Mouse (Mus musculus) 416B (cell line): Measurements from ENCODE around the gene 4930469K13Rik.

Source experiments
- DNase-seq: peaks from one replicate; pipeline ENCODE4 v3.0.0; 2011; ENCODE audit warnings: low read depth

Gene 4930469K13Rik

GRCm38 (mm10) chr11:33938561-33939274 is 159.6 kb downstream of the 4930469K13Rik start:
- DNase-seq = peak; percentile 93

GRCm38 (mm10) chr11:33937641-33938040 is 160.7 kb downstream of the 4930469K13Rik start:
- DNase-seq = no peak

DNA sequence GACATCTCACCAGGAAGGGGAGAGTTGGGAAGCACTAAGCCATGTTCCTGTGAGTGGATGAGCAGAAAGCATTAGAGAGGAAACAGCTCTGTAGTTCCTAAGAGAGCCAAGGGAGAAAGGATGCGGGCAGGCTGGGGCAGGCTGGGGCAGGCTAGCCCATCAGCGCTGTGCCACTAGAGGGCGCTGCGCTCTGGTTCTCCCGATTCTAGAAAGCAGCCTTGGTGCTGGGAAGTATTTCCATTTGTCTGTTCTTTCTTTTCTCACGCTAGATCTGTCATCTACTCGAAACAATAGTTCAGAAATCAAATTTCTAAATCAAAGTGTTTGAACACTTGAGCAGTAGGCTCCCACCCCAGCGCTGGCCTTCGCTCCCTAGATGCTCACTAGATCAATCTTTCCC is 164.1 kb downstream of the 4930469K13Rik start:
- peak; percentile 46 for DNase-seq

- peak; percentile 85 for DNase-seq
Observed at GRCm38 (mm10) chr11:33932386-33933111, 165.8 kb downstream of the 4930469K13Rik start.

DNA sequence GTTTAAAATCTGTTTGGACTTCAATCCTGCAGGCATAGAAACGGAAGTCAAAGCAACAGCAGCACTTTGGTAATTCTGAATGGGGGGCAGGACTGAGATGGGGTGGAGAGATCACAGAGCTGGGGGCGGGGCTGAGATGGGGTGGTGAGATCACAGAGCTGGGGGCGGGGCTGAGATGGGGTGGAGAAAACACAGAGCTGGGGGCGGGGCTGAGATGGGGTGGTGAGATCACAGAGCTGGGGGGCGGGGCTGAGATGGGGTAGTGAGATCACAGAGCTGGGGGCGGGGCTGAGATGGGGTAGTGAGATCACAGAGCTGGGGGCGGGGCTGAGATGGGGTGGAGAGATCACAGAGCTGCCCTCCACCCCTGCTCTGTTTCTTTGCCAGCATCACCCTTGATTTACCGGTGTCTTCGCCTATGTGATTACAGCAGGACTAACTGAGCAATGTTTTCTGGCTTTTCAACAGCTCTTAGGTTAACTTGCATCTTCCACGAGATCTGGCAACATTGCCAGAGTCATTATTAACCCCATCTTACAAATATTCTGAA is 166.4 kb downstream of the 4930469K13Rik start:
- DNase-seq = peak; percentile 88

DNA sequence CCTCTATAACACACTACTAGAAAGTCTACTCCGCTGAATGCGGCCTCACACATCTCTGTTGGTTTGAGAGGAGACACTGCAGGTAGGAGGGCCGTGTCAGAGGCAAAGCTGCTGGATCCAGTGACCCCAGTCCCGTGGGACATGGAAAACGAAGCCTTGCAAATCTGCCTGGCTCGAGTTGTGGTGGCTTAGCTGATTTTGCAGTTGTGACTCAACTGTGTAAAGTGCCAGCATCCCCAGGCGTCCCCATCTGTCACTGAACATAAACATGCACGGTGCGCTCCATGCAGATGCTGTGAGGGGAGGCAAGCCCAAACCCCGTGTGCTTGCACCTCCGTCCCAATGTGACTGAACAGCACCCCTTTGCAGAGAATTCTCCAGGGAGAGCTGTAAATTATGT is 168.9 kb downstream of the 4930469K13Rik start:
- DNase-seq = no peak

- DNase-seq = peak; percentile 69
Observed at GRCm38 (mm10) chr11:33928658-33929057, 169.7 kb downstream of the 4930469K13Rik start.

- peak; percentile 17 for DNase-seq
Observed at GRCm38 (mm10) chr11:33927836-33928235, 170.5 kb downstream of the 4930469K13Rik start.

DNA sequence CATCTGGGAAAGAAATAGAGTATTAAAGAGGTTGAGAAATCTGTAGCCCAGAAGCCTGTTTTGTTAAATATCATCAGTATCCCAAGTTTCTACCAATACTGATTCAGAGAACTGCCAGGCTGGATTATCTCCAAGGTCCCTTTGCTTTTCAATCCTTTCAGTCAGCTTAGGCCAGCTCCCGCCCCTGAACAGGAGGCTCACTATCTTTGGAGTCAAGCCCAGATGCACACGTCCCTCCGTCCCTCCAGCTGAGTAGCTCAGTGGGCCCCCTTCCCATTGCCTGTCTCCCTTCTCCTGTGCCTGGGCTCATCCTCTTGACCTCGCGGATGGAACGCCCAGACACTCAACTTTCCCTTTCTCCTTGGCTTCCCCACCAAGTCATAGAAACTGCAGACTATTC is 171.0 kb downstream of the 4930469K13Rik start:
- DNase-seq = no peak

GRCm38 (mm10) chr11:33926551-33926950 is 171.8 kb downstream of the 4930469K13Rik start:
- DNase-seq = no peak

GRCm38 (mm10) chr11:33925778-33926177 is 172.6 kb downstream of the 4930469K13Rik start:
- no peak for DNase-seq
